Mouse (Mus musculus) heart, postnatal 14 days (tissue): ENCODE measurements around the gene Gm20388. TPM values are rescaled to one million over a fixed set of nuclear protein-coding genes. Genes with fewer than 3 reads are reported as not detected.
"Not testable (repeated sequence)": the region's sequence is repeated elsewhere in the genome, so short reads cannot be mapped to it uniquely, and the experiment has no call there.

Source experiments
- DNase-seq, 2 experiments: peaks; one replicate each; pipeline ENCODE4 v3.0.0; 2021 to 2022
- intact Hi-C: fragments of 180-260 bp; cut with DNase I; formaldehyde crosslinking; loops from one replicate; pipeline ENCODE4 v1.15.1; 2025
- total RNA-seq, 2 experiments: library from RNA; stranded (reverse); gene quantifications; 2 replicates each; pipeline ENCODE4 v1.2.3; 2021

Gene Gm20388
- total RNA-seq, 2 experiments from 2014 or later: 0.24 TPM; not detected in 1

- intact Hi-C loops: no loop called here
Measured at GRCm38 (mm10) chr8:121397201-121397698, 1486.6 kb downstream of the Gm20388 start.

GRCm38 (mm10) chr8:121398081-121398480, 1487.4 kb downstream of the Gm20388 start:
- DNase-seq: no peak
- intact Hi-C loops: no loop called here

More at GRCm38 (mm10) chr8:121397201-121397698, 1486.6 kb downstream of the Gm20388 start:
- DNase-seq: no peak

- no peak for DNase-seq
- intact Hi-C loops: no loop called here
Measured at GRCm38 (mm10) chr8:121398724-121399123, 1488.1 kb downstream of the Gm20388 start.

- intact Hi-C loops: no loop called here
Measured at GRCm38 (mm10) chr8:121399173-121399572, 1488.5 kb downstream of the Gm20388 start.

GRCm38 (mm10) chr8:121400581-121400980, 1489.9 kb downstream of the Gm20388 start:
- intact Hi-C loops: no loop called here
- DNase-seq: no peak

More at GRCm38 (mm10) chr8:121399173-121399572, 1488.5 kb downstream of the Gm20388 start:
- no peak for DNase-seq

- DNase-seq: no peak
- intact Hi-C loops: no loop called here
Measured at GRCm38 (mm10) chr8:121403821-121404220, 1493.2 kb downstream of the Gm20388 start.

- intact Hi-C loops: no loop called here
- peak in 1 of 2 experiments; percentile 24 for DNase-seq
Measured at GRCm38 (mm10) chr8:121418081-121418480, 1507.4 kb downstream of the Gm20388 start.

- intact Hi-C loops: no loop called here
Measured at GRCm38 (mm10) chr8:121419551-121419950, 1508.9 kb downstream of the Gm20388 start.

GRCm38 (mm10) chr8:121421009-121421408, 1510.4 kb downstream of the Gm20388 start:
- intact Hi-C loops: no loop called here
- DNase-seq: no peak

More at GRCm38 (mm10) chr8:121419551-121419950, 1508.9 kb downstream of the Gm20388 start:
- DNase-seq: no peak

GRCm38 (mm10) chr8:121424080-121424479, 1513.4 kb downstream of the Gm20388 start:
- intact Hi-C loops: loop anchor here (2.0 kb wide), 1 partner anchor 89 kb away; no protein-coding TSS in a partner anchor
- DNase-seq: no peak

- peak in 1 of 2 experiments; percentile 46 for DNase-seq
- intact Hi-C loops: loop anchor here (2.0 kb wide), 1 partner anchor 88 kb away; no protein-coding TSS in a partner anchor
Measured at GRCm38 (mm10) chr8:121424600-121424999, 1514.0 kb downstream of the Gm20388 start.

- intact Hi-C loops: no loop called here
- DNase-seq: peak; percentile 28 to 52
Measured at GRCm38 (mm10) chr8:121431499-121431898, 1520.9 kb downstream of the Gm20388 start.

GRCm38 (mm10) chr8:121433466-121433865, 1522.8 kb downstream of the Gm20388 start:
- DNase-seq: peak; percentile 30 to 42
- intact Hi-C loops: no loop called here

- DNase-seq: peak in 1 of 2 experiments; percentile 44
- intact Hi-C loops: no loop called here
Measured at GRCm38 (mm10) chr8:121436656-121437055, 1526.0 kb downstream of the Gm20388 start.

GRCm38 (mm10) chr8:121437506-121437905, 1526.9 kb downstream of the Gm20388 start:
- no peak for DNase-seq
- intact Hi-C loops: no loop called here

- no peak for DNase-seq
- intact Hi-C loops: no loop called here
Measured at GRCm38 (mm10) chr8:121438111-121438510, 1527.5 kb downstream of the Gm20388 start.

GRCm38 (mm10) chr8:121439351-121439750, 1528.7 kb downstream of the Gm20388 start:
- intact Hi-C loops: no loop called here
- DNase-seq: no peak

- no peak for DNase-seq
- intact Hi-C loops: no loop called here
Measured at GRCm38 (mm10) chr8:121443361-121443760, 1532.7 kb downstream of the Gm20388 start.

- DNase-seq, intact Hi-C loops: not testable (repeated sequence)
Measured at GRCm38 (mm10) chr8:121444521-121444920, 1533.9 kb downstream of the Gm20388 start.

GRCm38 (mm10) chr8:121445027-121445471, 1534.4 kb downstream of the Gm20388 start:
- no peak for DNase-seq
- intact Hi-C loops: no loop called here

- DNase-seq: no peak
- intact Hi-C loops: no loop called here
Measured at GRCm38 (mm10) chr8:121446133-121446532, 1535.5 kb downstream of the Gm20388 start.

- intact Hi-C loops: no loop called here
- no peak for DNase-seq
Measured at GRCm38 (mm10) chr8:121446862-121447261, 1536.2 kb downstream of the Gm20388 start.
